Mouse (Mus musculus): ENCODE results near the gene Gpr82.

GRCm38 (mm10) chrX:13688356-13688755, 27.2 kb downstream of the Gpr82 start:
- TF ChIP-seq POLR2A (IDR thresholded peaks at IDR 0.05; ENCODE audit: borderline replicate concordance, extremely low read depth, low read depth, low read length) (no peak), CTCF (IDR thresholded peaks at IDR 0.05; ENCODE audit: insufficient read depth, low read length) (no peak)

All from lung, adult 2 months (tissue).